Mouse (Mus musculus) CH12.LX (cell line): ENCODE results near the gene Samd7. TPM values are rescaled to one million over a fixed set of nuclear protein-coding genes. Genes with fewer than 3 reads are reported as not detected.

Experiments
- DNase-seq: peaks from one replicate; pipeline ENCODE4 v3.0.0-alpha.2; 2013; ENCODE audit errors: extremely low read depth
- H3K27ac ChIP-seq: 2 replicates; pipeline ENCODE4 v1.5.1; 2012; ENCODE audit warnings: low read depth, mild to moderate bottlenecking, control low read depth, moderate library complexity; ENCODE audit not compliant: insufficient read depth
- H3K27me3 ChIP-seq: replicated peaks from 2 replicates; pipeline ENCODE3; 2012; ENCODE audit warnings: inconsistent platforms
- H3K36me3 ChIP-seq, 2 experiments: replicated peaks in 1 of 2; 2 replicates each; pipeline versions ENCODE3 to v1.6.1; 2012; ENCODE audit warnings: inconsistent platforms in 1 of 2, low read length in 1 of 2, mild to moderate bottlenecking in 1 of 2, mixed read lengths in 1 of 2, moderate library complexity in 1 of 2; ENCODE audit not compliant: control insufficient read depth in 1 of 2, insufficient read depth in 1 of 2
- H3K4me1 ChIP-seq, 2 experiments: 2 replicates each; pipeline ENCODE4 v1.6.1; 2012; ENCODE audit warnings: inconsistent platforms in 1 of 2, moderate library complexity in 1 of 2; ENCODE audit not compliant: insufficient read depth in 2 of 2, control insufficient read depth in 1 of 2
- H3K4me2 ChIP-seq: 2 replicates; pipeline ENCODE4 v1.6.1; 2012; ENCODE audit warnings: low read depth, mild to moderate bottlenecking, control low read depth; ENCODE audit not compliant: poor library complexity, insufficient read depth, severe bottlenecking
- H3K4me3 ChIP-seq, 3 experiments: fragments of 150-350 bp in 1 of 3; sonication (generic) in 1 of 3; replicated peaks in 1 of 3; 2 replicates each; pipeline versions ENCODE3 to v1.5.1; 2011 to 2012; ENCODE audit warnings: low read depth in 2 of 3, low read length in 2 of 3, mild to moderate bottlenecking in 2 of 3, moderate library complexity in 2 of 3, control low read depth in 1 of 3, improper control_type of control experiment in 1 of 3, inconsistent platforms in 1 of 3, mixed read lengths in 1 of 3; ENCODE audit not compliant: poor library complexity in 1 of 3
- H3K79me2 ChIP-seq: replicated peaks from 2 replicates; pipeline ENCODE4 v1.6.1; 2012; ENCODE audit warnings: mild to moderate bottlenecking, moderate library complexity; ENCODE audit not compliant: control insufficient read depth, poor library complexity, insufficient read depth, severe bottlenecking; ENCODE audit errors: extremely low read depth
- H3K9ac ChIP-seq: 2 replicates; pipeline ENCODE4 v1.6.1; 2012; ENCODE audit warnings: low read depth, mild to moderate bottlenecking, control low read depth, moderate library complexity; ENCODE audit not compliant: insufficient read depth
- H3K9me3 ChIP-seq: replicated peaks from 2 replicates; pipeline ENCODE3; 2012; ENCODE audit warnings: low read length, inconsistent platforms, mixed read lengths
- BHLHE40 ChIP-seq: IDR thresholded peaks from 2 replicates; pipeline ENCODE4 v1.6.1; 2011; ENCODE audit warnings: mild to moderate bottlenecking, low read depth, low read length, improper control_type of control experiment
- CHD1 ChIP-seq: IDR thresholded peaks from 2 replicates; pipeline ENCODE4 v1.6.1; 2012; ENCODE audit warnings: low read depth, low read length, improper control_type of control experiment, inconsistent platforms
- CTCF ChIP-seq, 2 experiments: IDR thresholded peaks in 1 of 2; conservative IDR thresholded peaks in 1 of 2; 2 replicates each; pipeline ENCODE4 v1.5.1; 2011 to 2012; ENCODE audit warnings: low read depth in 2 of 2, low read length in 2 of 2, improper control_type of control experiment in 1 of 2, inconsistent platforms in 1 of 2, mild to moderate bottlenecking in 1 of 2, moderate library complexity in 1 of 2
- ELF1 ChIP-seq: IDR thresholded peaks from 2 replicates; pipeline ENCODE4 v1.6.1; 2014; ENCODE audit warnings: low read depth, mild to moderate bottlenecking, inconsistent platforms, low read length, improper control_type of control experiment
- ETS1 ChIP-seq: conservative IDR thresholded peaks from 2 replicates; pipeline ENCODE4 v1.6.1; 2012; ENCODE audit warnings: low read depth, mild to moderate bottlenecking, inconsistent platforms, low read length, improper control_type of control experiment, moderate library complexity
- GABPA ChIP-seq: IDR thresholded peaks from 2 replicates; pipeline ENCODE4 v1.6.1; 2012; ENCODE audit warnings: low read depth, low read length, improper control_type of control experiment, inconsistent platforms; ENCODE audit not compliant: insufficient replicate concordance
- IRF4 ChIP-seq: IDR thresholded peaks from 2 replicates; pipeline ENCODE4 v1.6.1; 2014; ENCODE audit warnings: low read depth, mild to moderate bottlenecking, inconsistent platforms, low read length, improper control_type of control experiment
- MAFK ChIP-seq: IDR thresholded peaks from 2 replicates; pipeline ENCODE4 v1.6.1; 2011; ENCODE audit warnings: low read length, improper control_type of control experiment; ENCODE audit not compliant: insufficient replicate concordance
- NELFE ChIP-seq: IDR thresholded peaks from 2 replicates; pipeline ENCODE4 v1.6.1; 2011; ENCODE audit warnings: low read depth, low read length, improper control_type of control experiment
- NRF1 ChIP-seq: IDR thresholded peaks from 2 replicates; pipeline ENCODE4 v1.6.1; 2014; ENCODE audit warnings: low read depth, mild to moderate bottlenecking, inconsistent platforms, low read length, improper control_type of control experiment, moderate library complexity
- PAX5 ChIP-seq: IDR thresholded peaks from 2 replicates; pipeline ENCODE4 v1.6.1; 2012; ENCODE audit warnings: low read length, inconsistent platforms, mixed read lengths
- POLR2A ChIP-seq: IDR thresholded peaks from 2 replicates; pipeline ENCODE4 v1.6.1; 2011; ENCODE audit warnings: low read depth, mild to moderate bottlenecking, improper control_type of control experiment, low read length
- RAD21 ChIP-seq: IDR thresholded peaks from 2 replicates; pipeline ENCODE4 v1.6.1; 2011; ENCODE audit warnings: low read depth, mild to moderate bottlenecking, low read length, improper control_type of control experiment, moderate library complexity
- SMC3 ChIP-seq: IDR thresholded peaks from 2 replicates; pipeline ENCODE4 v1.6.1; 2011; ENCODE audit warnings: low read depth, low read length, improper control_type of control experiment
- TBP ChIP-seq: conservative IDR thresholded peaks from 2 replicates; pipeline ENCODE4 v1.6.1; 2011; ENCODE audit warnings: low read depth, low read length, improper control_type of control experiment
- UBTF ChIP-seq: IDR thresholded peaks from 2 replicates; pipeline ENCODE4 v1.6.1; 2012; ENCODE audit warnings: low read depth, mild to moderate bottlenecking, inconsistent platforms, low read length, improper control_type of control experiment, moderate library complexity
- USF2 ChIP-seq: conservative IDR thresholded peaks from 2 replicates; pipeline ENCODE4 v1.6.1; 2011; ENCODE audit warnings: low read depth, low read length, improper control_type of control experiment
- ZC3H11A ChIP-seq: IDR thresholded peaks from 2 replicates; pipeline ENCODE4 v1.6.1; 2012; ENCODE audit warnings: low read depth, mild to moderate bottlenecking, inconsistent platforms, low read length, improper control_type of control experiment
- dilution Hi-C: fragments of 300-500 bp; cut with MboI; formaldehyde crosslinking; loops from 2 replicates; pipeline ENCODE4 v1.14.3; 2020; ENCODE audit warnings: low sequenced_read_pairs; ENCODE audit not compliant: extremely low pct_unique_long_range_greater_than_20kb, extremely low pct_ligation_motif_present
- in situ Hi-C: fragments of 300-500 bp; cut with MboI; formaldehyde crosslinking; loops from 3 replicates; pipeline ENCODE4 v1.14.3; 2019; ENCODE audit warnings: low sequenced_read_pairs, low pct_ligation_motif_present, low pct_unique_long_range_greater_than_20kb, mixed read lengths
- polyA plus RNA-seq: library from polyadenylated mRNA; unstranded; fragments of >175 nt; gene quantifications from 2 replicates; pipeline ENCODE4 v1.2.1, GENCODE M21; 2012; ENCODE audit warnings: low read depth; ENCODE audit not compliant: insufficient read length
- total RNA-seq, 2 experiments: library from RNA; depleted of rRNA; stranded (reverse); fragments of 300-350 nt in 1 of 2; fragments of >200 nt in 1 of 2; gene quantifications; 2 replicates each; pipeline ENCODE4 v1.2.3; 2012 to 2014

Gene Samd7
- total and polyA plus RNA-seq, 3 experiments, result not detected

GRCm38 (mm10) chr3:30802171-30802570 is 56.1 kb downstream of the Samd7 start:
- Histone ChIP-seq H3K79me2 (peaks cover 23% of the 10 kb centered on the region), H3K9me3 (no peaks in the 10 kb centered on the region), H3K27me3 (no peaks in the 10 kb centered on the region), H3K9ac (no peak overlapping the region), H3K4me1 (no peaks in the 10 kb centered on the region), H3K4me2 (no peak overlapping the region), H3K4me3 (no peak overlapping the region), H3K36me3 (peaks cover 12 to 53% of the 10 kb centered on the region in 2 experiments), H3K27ac (no peak overlapping the region)
- in situ Hi-C loops (loop anchor here (25.0 kb wide), 1 partner anchor 215 kb away; the partner anchor contains the start of gene Actrt3), dilution Hi-C loops (no loop called here)
- no peak for DNase-seq
- no peak for TF ChIP-seq TBP
- no peak for TF ChIP-seq CHD1
- no peak for TF ChIP-seq USF2
- TF ChIP-seq ETS1, result no peak
- TF ChIP-seq ZC3H11A, result no peak
- TF ChIP-seq POLR2A, result no peak
- TF ChIP-seq ELF1, result no peak
- no peak for TF ChIP-seq CTCF (conservative IDR thresholded peaks at IDR 0.05 in 1 of 2, IDR thresholded peaks at IDR 0.05 in 1 of 2; ENCODE audit: low read depth in 2 of 2, low read length in 2 of 2)
- no peak for TF ChIP-seq MAFK
- TF ChIP-seq BHLHE40, result no peak
- no peak for TF ChIP-seq UBTF
- TF ChIP-seq RAD21, result no peak
- no peak for TF ChIP-seq NRF1

GRCm38 (mm10) chr3:30812881-30813280 is 66.8 kb downstream of the Samd7 start:
- Histone ChIP-seq H3K4me3 (no peak overlapping the region), H3K4me1 (no peaks in the 10 kb centered on the region), H3K4me2 (no peak overlapping the region), H3K9ac (no peak overlapping the region), H3K27me3 (no peaks in the 10 kb centered on the region), H3K27ac (no peak overlapping the region), H3K79me2 (no peaks in the 10 kb centered on the region)
- DNase-seq, result no peak
- dilution Hi-C loops, result no loop called here
- TF ChIP-seq IRF4, result no peak
- no peak for TF ChIP-seq PAX5
- no peak for TF ChIP-seq NELFE
- TF ChIP-seq CTCF (conservative IDR thresholded peaks at IDR 0.05 in 1 of 2, IDR thresholded peaks at IDR 0.05 in 1 of 2; ENCODE audit: low read depth in 2 of 2, low read length in 2 of 2), result no peak
- TF ChIP-seq SMC3, result no peak
- no peak for TF ChIP-seq POLR2A
- TF ChIP-seq GABPA, result no peak
- TF ChIP-seq, all 38 proteins: peak for 0
- Histone ChIP-seq H3K9me3 (no peaks in the 10 kb centered on the region), H3K36me3 (peaks cover 32 to 66% of the 10 kb centered on the region in 2 experiments)
- in situ Hi-C loops, result loop anchor here (25.0 kb wide), 1 partner anchor 226 kb away; the partner anchor contains the start of gene Actrt3

Other genes starting within 250 kb of the Samd7 start
- gene Mecom, start 198.3 kb upstream of the Samd7 start, total RNA-seq (2012; rRNA removed), result not detected in 2 replicates
- gene Mecom, start 198.3 kb upstream of the Samd7 start, total RNA-seq (2014; rRNA removed), result not detected in 2 replicates
- gene Mecom, start 198.3 kb upstream of the Samd7 start, polyA plus RNA-seq, result 0.12 TPM in 1 of 2 replicates, not detected in the other
- gene Actrt3, start 146.4 kb upstream of the Samd7 start, total RNA-seq (2012; rRNA removed), result 0.13 and 0.17 TPM in 2 replicates
- not detected in 2 replicates for gene Actrt3, start 146.4 kb upstream of the Samd7 start, total RNA-seq (2014; rRNA removed)
- 0.16 TPM in 1 of 2 replicates, not detected in the other for gene Actrt3, start 146.4 kb upstream of the Samd7 start, polyA plus RNA-seq
- gene Mynn, start 144.2 kb upstream of the Samd7 start, total RNA-seq (2012; rRNA removed), result 11.8 and 15.5 TPM in 2 replicates
- gene Mynn, start 144.2 kb upstream of the Samd7 start, total RNA-seq (2014; rRNA removed), result 31.1 and 31.6 TPM in 2 replicates
- gene Mynn, start 144.2 kb upstream of the Samd7 start, polyA plus RNA-seq, result 11.7 and 11.9 TPM in 2 replicates
- not detected in 2 replicates for gene Lrriq4, start 101.8 kb upstream of the Samd7 start, total RNA-seq (2012; rRNA removed)
- gene Lrriq4, start 101.8 kb upstream of the Samd7 start, total RNA-seq (2014; rRNA removed), result not detected in 2 replicates
- gene Lrriq4, start 101.8 kb upstream of the Samd7 start, polyA plus RNA-seq, result not detected in 2 replicates
- gene Lrrc34, start 98.4 kb upstream of the Samd7 start, total RNA-seq (2012; rRNA removed), result not detected in 2 replicates
- gene Lrrc34, start 98.4 kb upstream of the Samd7 start, total RNA-seq (2014; rRNA removed), result not detected in 2 replicates
- not detected in 2 replicates for gene Lrrc34, start 98.4 kb upstream of the Samd7 start, polyA plus RNA-seq
- gene Lrrc31, start 46.5 kb upstream of the Samd7 start, total RNA-seq (2012; rRNA removed), result not detected in 2 replicates
- gene Lrrc31, start 46.5 kb upstream of the Samd7 start, total RNA-seq (2014; rRNA removed), result not detected in 2 replicates
- gene Lrrc31, start 46.5 kb upstream of the Samd7 start, polyA plus RNA-seq, result not detected in 2 replicates
- gene Sec62, start 46.6 kb downstream of the Samd7 start, total RNA-seq (2012; rRNA removed), result 26.2 and 28.5 TPM in 2 replicates
- 56.6 and 65.0 TPM in 2 replicates for gene Sec62, start 46.6 kb downstream of the Samd7 start, total RNA-seq (2014; rRNA removed)
- 57.6 and 64.5 TPM in 2 replicates for gene Sec62, start 46.6 kb downstream of the Samd7 start, polyA plus RNA-seq
- gene Gpr160, start 109.7 kb downstream of the Samd7 start, total RNA-seq (2012; rRNA removed), result 0.80 and 1.0 TPM in 2 replicates
- gene Gpr160, start 109.7 kb downstream of the Samd7 start, total RNA-seq (2014; rRNA removed), result 0.70 and 1.2 TPM in 2 replicates
- 1.1 and 1.2 TPM in 2 replicates for gene Gpr160, start 109.7 kb downstream of the Samd7 start, polyA plus RNA-seq
- 8.4 and 9.2 TPM in 2 replicates for gene Phc3, start 223.1 kb downstream of the Samd7 start, total RNA-seq (2012; rRNA removed)
- 8.8 and 10.3 TPM in 2 replicates for gene Phc3, start 223.1 kb downstream of the Samd7 start, total RNA-seq (2014; rRNA removed)
- gene Phc3, start 223.1 kb downstream of the Samd7 start, polyA plus RNA-seq, result 10.9 and 13.5 TPM in 2 replicates
- gene Prkci, start 249.5 kb downstream of the Samd7 start, total RNA-seq (2012; rRNA removed), result 14.8 and 14.9 TPM in 2 replicates
- 16.7 and 17.2 TPM in 2 replicates for gene Prkci, start 249.5 kb downstream of the Samd7 start, total RNA-seq (2014; rRNA removed)
- gene Prkci, start 249.5 kb downstream of the Samd7 start, polyA plus RNA-seq, result 17.1 and 18.3 TPM in 2 replicates